Mouse (Mus musculus) embryonic facial prominence, embryonic 15.5 days (tissue): ENCODE results near the gene Zc3h10. TPM values are rescaled to one million over a fixed set of nuclear protein-coding genes. Genes with fewer than 3 reads are reported as not detected.
A peak's percentile ranks its signal among the peaks of the same experiment; 100 is the strongest.

Experiments used
- ATAC-seq: fragments of 200-750 bp; cut with Nextera tagmentation; 2 replicates; pipeline ENCODE4 v1.8.0; 2017; ENCODE audit warnings: low read depth, moderate TSS enrichment; ENCODE audit not compliant: insufficient number of reproducible peaks, low FRiP score, low TSS enrichment
- H3K27ac ChIP-seq: fragments of 300-500 bp; sonication (generic); replicated peaks from 2 replicates; pipeline ENCODE4 v1.5.1; 2015; ENCODE audit warnings: mild to moderate bottlenecking, inconsistent platforms
- H3K27me3 ChIP-seq: fragments of 300-500 bp; sonication (generic); 2 replicates; pipeline ENCODE4 v1.6.1; 2015; ENCODE audit warnings: inconsistent platforms
- H3K36me3 ChIP-seq: fragments of 300-500 bp; sonication (generic); 2 replicates; pipeline ENCODE4 v1.6.1; 2015; ENCODE audit warnings: mild to moderate bottlenecking, inconsistent platforms
- H3K4me1 ChIP-seq: fragments of 300-500 bp; sonication (generic); 2 replicates; pipeline ENCODE4 v1.6.1; 2015; ENCODE audit warnings: inconsistent platforms
- H3K4me2 ChIP-seq: fragments of 300-500 bp; sonication (generic); replicated peaks from 2 replicates; pipeline ENCODE4 v1.6.1; 2015; ENCODE audit warnings: mild to moderate bottlenecking, inconsistent platforms
- H3K4me3 ChIP-seq: fragments of 300-500 bp; sonication (generic); replicated peaks from 2 replicates; pipeline ENCODE4 v1.5.1; 2015; ENCODE audit warnings: mild to moderate bottlenecking, inconsistent platforms
- H3K9ac ChIP-seq: fragments of 300-500 bp; sonication (generic); 2 replicates; pipeline ENCODE4 v1.6.1; 2015; ENCODE audit warnings: inconsistent platforms
- H3K9me3 ChIP-seq: fragments of 300-500 bp; sonication (generic); replicated peaks from 2 replicates; pipeline ENCODE4 v1.6.1; 2016; ENCODE audit warnings: inconsistent platforms
- WGBS: fragments of 180-500 bp; shearing (Covaris S2); methylation state at CpG from one replicate; pipeline ENCODE4 v1.1.7; 2015; 5-methylcytosine and 5-hydroxymethylcytosine counted together
- polyA plus RNA-seq: library from polyadenylated mRNA; unstranded; fragments of >200 nt; fragmentation: Nextera tagmentation; extraction: Ambion mirVana; gene quantifications from 2 replicates; pipeline ENCODE4 v1.2.1, GENCODE M21; 2015

Gene Zc3h10
- polyA plus RNA-seq, 1 experiment from 2014 or later = 16.0 TPM

GRCm38 (mm10) chr10:128584386-128584785, 36.8 kb upstream of the Zc3h10 start:
- 10% methylated on average over 4 of the region's 4 CpGs for WGBS
- peaks cover 31% of the 10 kb centered on the region for H3K27me3 ChIP-seq
- peaks cover 35% of the 10 kb centered on the region for H3K4me1 ChIP-seq
- no peak overlapping the region for H3K4me3 ChIP-seq
- no peaks in the 10 kb centered on the region for H3K9me3 ChIP-seq
- ATAC-seq = no peak
- H3K36me3 ChIP-seq = peaks cover 10% of the 10 kb centered on the region
- H3K27ac ChIP-seq = peak overlapping the region; percentile 58
- no peak overlapping the region for H3K9ac ChIP-seq
- H3K4me2 ChIP-seq = peak overlapping the region; percentile 26; the same call in 1 of the 2 replicates

GRCm38 (mm10) chr10:128583644-128584043, 36.1 kb upstream of the Zc3h10 start:
- H3K4me1 ChIP-seq = peaks cover 31% of the 10 kb centered on the region
- H3K9ac ChIP-seq = no peak overlapping the region
- H3K27me3 ChIP-seq = peaks cover 24% of the 10 kb centered on the region
- ATAC-seq = peak; percentile 47; the same call in 1 of the 2 replicates
- 39% methylated on average over 7 of the region's 7 CpGs for WGBS
- H3K36me3 ChIP-seq = peaks cover 10% of the 10 kb centered on the region
- peak overlapping the region; percentile 58; the same call in 1 of the 2 replicates for H3K27ac ChIP-seq
- 0 out of 2 replicates have a peak overlapping the region, but pooled peaks have one; percentile 26 for H3K4me2 ChIP-seq
- H3K4me3 ChIP-seq = no peak overlapping the region
- no peaks in the 10 kb centered on the region for H3K9me3 ChIP-seq

GRCm38 (mm10) chr10:128579731-128580130, 32.2 kb upstream of the Zc3h10 start:
- Histone ChIP-seq H3K9ac (no peak overlapping the region), H3K27ac (no peak overlapping the region), H3K4me3 (no peak overlapping the region), H3K9me3 (no peaks in the 10 kb centered on the region), H3K4me2 (no peak overlapping the region), H3K4me1 (peaks cover 18% of the 10 kb centered on the region; the same call in 1 of the 2 replicates), H3K27me3 (no peaks in the 10 kb centered on the region), H3K36me3 (peaks cover 33% of the 10 kb centered on the region)
- no peak for ATAC-seq
- 60% methylated on average over 4 of the region's 4 CpGs for WGBS

- H3K9me3 ChIP-seq = no peaks in the 10 kb centered on the region
- H3K4me2 ChIP-seq = no peak overlapping the region
- WGBS = 85% methylated on average over 3 of the region's 3 CpGs
- H3K36me3 ChIP-seq = peaks cover 33% of the 10 kb centered on the region
- H3K4me3 ChIP-seq = no peak overlapping the region
- H3K4me1 ChIP-seq = 0 out of 2 replicates have a peak, but pooled peaks cover 14% of the 10 kb centered on the region
- no peak overlapping the region for H3K27ac ChIP-seq
- H3K9ac ChIP-seq = no peak overlapping the region
- no peak for ATAC-seq
- no peaks in the 10 kb centered on the region for H3K27me3 ChIP-seq
Measured at GRCm38 (mm10) chr10:128579298-128579697, 31.7 kb upstream of the Zc3h10 start.

GRCm38 (mm10) chr10:128578330-128578729, 30.8 kb upstream of the Zc3h10 start:
- H3K27me3 ChIP-seq = no peaks in the 10 kb centered on the region
- ATAC-seq = no peak
- H3K9ac ChIP-seq = no peak overlapping the region
- 60% methylated on average over 11 of the region's 11 CpGs for WGBS
- no peak overlapping the region for H3K4me2 ChIP-seq
- H3K27ac ChIP-seq = no peak overlapping the region
- 0 out of 2 replicates have a peak, but pooled peaks cover 4% of the 10 kb centered on the region for H3K4me1 ChIP-seq
- H3K4me3 ChIP-seq = no peak overlapping the region
- H3K36me3 ChIP-seq = peaks cover 33% of the 10 kb centered on the region
- no peaks in the 10 kb centered on the region for H3K9me3 ChIP-seq

- H3K27me3 ChIP-seq = no peaks in the 10 kb centered on the region
- H3K9me3 ChIP-seq = no peaks in the 10 kb centered on the region
- 0 out of 2 replicates have a peak, but pooled peaks cover 4% of the 10 kb centered on the region for H3K4me1 ChIP-seq
- no peak overlapping the region for H3K4me2 ChIP-seq
- no peak for ATAC-seq
- no peak overlapping the region for H3K9ac ChIP-seq
- 96% methylated on average over 2 of the region's 2 CpGs for WGBS
- no peak overlapping the region for H3K27ac ChIP-seq
- H3K4me3 ChIP-seq = no peak overlapping the region
- peaks cover 34% of the 10 kb centered on the region for H3K36me3 ChIP-seq
Measured at GRCm38 (mm10) chr10:128575063-128575462, 27.5 kb upstream of the Zc3h10 start.

GRCm38 (mm10) chr10:128565788-128566531, 18.4 kb upstream of the Zc3h10 start, which contains the start of gene Pa2g4:
Gene Pa2g4, minus strand, starts transcription at chr10:128565987.
- H3K27ac ChIP-seq = peak within 1 kb of the TSS; percentile 95
- peak; percentile 98 for ATAC-seq
- peaks cover 13% of the 10 kb centered on the region for H3K4me1 ChIP-seq
- peaks cover 21% of the 10 kb centered on the region for H3K36me3 ChIP-seq
- H3K9ac ChIP-seq = peak within 1 kb of the TSS; percentile 94
- peak within 1 kb of the TSS; percentile 77 for H3K4me3 ChIP-seq
- H3K9me3 ChIP-seq = no peaks in the 10 kb centered on the region
- H3K4me2 ChIP-seq = peak within 1 kb of the TSS; percentile 76
- under 1% methylated on average over 58 of the region's 58 CpGs for WGBS
- no peaks in the 10 kb centered on the region for H3K27me3 ChIP-seq

GRCm38 (mm10) chr10:128565206-128565787, 17.7 kb upstream of the Zc3h10 start:
- WGBS = under 1% methylated on average over 46 of the region's 46 CpGs
- ATAC-seq = peak; percentile 3
- no peaks in the 10 kb centered on the region for H3K9me3 ChIP-seq

GRCm38 (mm10) chr10:128563544-128563943, 16.0 kb upstream of the Zc3h10 start:
- Histone ChIP-seq H3K4me1 (peaks cover 13% of the 10 kb centered on the region), H3K9ac (no peak overlapping the region), H3K27me3 (no peaks in the 10 kb centered on the region), H3K4me3 (no peak overlapping the region; the same call in 1 of the 2 replicates), H3K36me3 (peaks cover 45% of the 10 kb centered on the region), H3K9me3 (no peaks in the 10 kb centered on the region), H3K27ac (no peak overlapping the region), H3K4me2 (no peak overlapping the region)
- 85% methylated on average over 6 of the region's 6 CpGs for WGBS
- ATAC-seq = no peak

More at GRCm38 (mm10) chr10:128565206-128565787, 17.7 kb upstream of the Zc3h10 start:
- H3K4me2 ChIP-seq = peak overlapping the region; percentile 76
- peak overlapping the region; percentile 95 for H3K27ac ChIP-seq
- peaks cover 13% of the 10 kb centered on the region for H3K4me1 ChIP-seq
- H3K9ac ChIP-seq = peak overlapping the region; percentile 94
- peak overlapping the region; percentile 77 for H3K4me3 ChIP-seq
- H3K27me3 ChIP-seq = no peaks in the 10 kb centered on the region
- peaks cover 27% of the 10 kb centered on the region for H3K36me3 ChIP-seq

- no peak for ATAC-seq
- Histone ChIP-seq H3K4me2 (no peak overlapping the region), H3K27ac (no peak overlapping the region), H3K4me3 (no peak overlapping the region), H3K27me3 (no peaks in the 10 kb centered on the region), H3K36me3 (peaks cover 46% of the 10 kb centered on the region), H3K9ac (no peak overlapping the region), H3K4me1 (no peaks in the 10 kb centered on the region), H3K9me3 (no peaks in the 10 kb centered on the region)
- 67% methylated on average over 6 of the region's 6 CpGs for WGBS
Measured at GRCm38 (mm10) chr10:128556963-128557362, 9.4 kb upstream of the Zc3h10 start.

- Histone ChIP-seq H3K4me1 (no peaks in the 10 kb centered on the region), H3K9ac (no peak overlapping the region), H3K27ac (no peak overlapping the region), H3K9me3 (no peaks in the 10 kb centered on the region), H3K4me3 (no peak overlapping the region), H3K27me3 (no peaks in the 10 kb centered on the region), H3K4me2 (no peak overlapping the region), H3K36me3 (peaks cover 39% of the 10 kb centered on the region)
- ATAC-seq = no peak
Measured at GRCm38 (mm10) chr10:128556286-128556685, 8.7 kb upstream of the Zc3h10 start.
